Comparison of ENCODE assay signal across 8 mouse cellular contexts in the genomic region with DNA sequence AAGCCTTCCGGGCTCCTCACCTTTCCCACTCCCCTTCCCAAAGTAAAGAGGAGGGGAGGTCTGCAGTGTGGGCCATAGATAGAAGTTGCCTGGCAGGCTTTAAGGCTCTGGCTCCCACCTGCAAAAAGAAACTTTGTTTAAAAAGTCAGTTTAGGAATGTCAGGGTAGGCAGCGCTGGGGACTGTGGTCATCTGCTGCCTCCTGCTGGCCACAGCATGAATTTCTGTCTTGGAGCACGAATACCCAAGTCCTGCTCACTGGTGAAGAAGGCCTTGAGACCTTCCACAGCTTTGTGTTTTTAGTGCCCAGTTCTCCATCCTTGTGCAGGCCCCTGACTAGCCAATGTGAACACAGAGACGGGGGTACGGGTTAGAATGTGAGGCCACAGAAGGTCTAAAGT.
DNase-seq lines count a peak whose midpoint lies in the region; ATAC-seq lines count a peak whose summit lies in the region.

No protein-coding gene starts in this region.

- intact Hi-C loops in left cerebral cortex, postnatal 4 days (cut with DNase I) = loop anchor here (2.0 to 10.0 kb wide), 2 partner anchors 121 to 285 kb away; no protein-coding TSS in a partner anchor

- no peaks in the 10 kb centered on the region for H3K27me3 ChIP-seq in hindbrain, embryonic 14.5 days (ENCODE audit: control insufficient read depth, insufficient read depth, low read length)
- H3K27me3 ChIP-seq in hindbrain, embryonic 12.5 days = no peaks in the 10 kb centered on the region

- DNase-seq in hindbrain, embryonic 14.5 days (ENCODE audit: low spot score) = peak; percentile 77
- DNase-seq in ZHBTc4 (ENCODE audit: low read depth, low spot score) = peak; percentile 83
- DNase-seq in embryo, embryonic 11 days = peak; percentile 67
- DNase-seq in heart, postnatal 4 days = peak; percentile 86
- peak; percentile 69 for DNase-seq in left cerebral cortex, postnatal 4 days
- DNase-seq in ovary, postnatal 14 days (ENCODE audit: low spot score) = peak; percentile 66
- DNase-seq in thymus, postnatal 0 days (ENCODE audit: low spot score) = peak; percentile 76

- peaks cover 76% of the 10 kb centered on the region for H3K36me3 ChIP-seq in hindbrain, embryonic 14.5 days (replicated peaks; ENCODE audit: control insufficient read depth, insufficient read depth)
- H3K36me3 ChIP-seq in hindbrain, embryonic 12.5 days = peaks cover 83% of the 10 kb centered on the region

- no peak for ATAC-seq in hindbrain, embryonic 14.5 days (ENCODE audit: low FRiP score)
- ATAC-seq in hindbrain, embryonic 12.5 days (ENCODE audit: low FRiP score) = no peak

- no peak overlapping the region for H3K4me3 ChIP-seq in hindbrain, embryonic 14.5 days (replicated peaks; ENCODE audit: low read length)
- H3K4me3 ChIP-seq in hindbrain, embryonic 12.5 days = no peak overlapping the region

- H3K4me2 ChIP-seq in hindbrain, embryonic 14.5 days (replicated peaks) = no peak overlapping the region
- H3K4me2 ChIP-seq in hindbrain, embryonic 12.5 days (replicated peaks) = no peak overlapping the region

- WGBS in hindbrain, embryonic 14.5 days = 79% methylated on average over 5 of the region's 5 CpGs
- WGBS in hindbrain, embryonic 12.5 days = 71% methylated on average over 5 of the region's 5 CpGs

- no peaks in the 10 kb centered on the region for H3K9me3 ChIP-seq in hindbrain, embryonic 14.5 days (ENCODE audit: control insufficient read depth, low read length)
- no peaks in the 10 kb centered on the region; the same call in 1 of the 2 replicates for H3K9me3 ChIP-seq in hindbrain, embryonic 12.5 days (replicated peaks)

- H3K9ac ChIP-seq in hindbrain, embryonic 14.5 days = no peak overlapping the region
- no peak overlapping the region for H3K9ac ChIP-seq in hindbrain, embryonic 12.5 days

- no peaks in the 10 kb centered on the region for H3K4me1 ChIP-seq in hindbrain, embryonic 14.5 days (replicated peaks; ENCODE audit: control insufficient read depth, insufficient read depth, low read length)
- H3K4me1 ChIP-seq in hindbrain, embryonic 12.5 days = peaks cover 10% of the 10 kb centered on the region; the same call in 1 of the 2 replicates

- no peak overlapping the region for H3K27ac ChIP-seq in hindbrain, embryonic 14.5 days
- no peak overlapping the region for H3K27ac ChIP-seq in hindbrain, embryonic 12.5 days
